Mouse (Mus musculus) liver, embryonic 14.5 days (tissue): ENCODE measurements around the gene Mettl7b. TPM values are rescaled to one million over a fixed set of nuclear protein-coding genes. Genes with fewer than 3 reads are reported as not detected.

Experiments
- ATAC-seq: fragments of 200-750 bp; cut with Nextera tagmentation; 2 replicates; pipeline ENCODE4 v1.8.0; 2017; ENCODE audit warnings: moderate number of reproducible peaks, mild to moderate bottlenecking, moderate library complexity; ENCODE audit not compliant: insufficient read depth
- DNase-seq, 3 experiments: peaks; one replicate each; pipeline ENCODE4 v3.0.0-alpha.2; 2012 to 2013; ENCODE audit warnings: low read depth in 3 of 3, low spot score in 3 of 3
- H3K27ac ChIP-seq: fragments of 300-500 bp; sonication (generic); 2 replicates; pipeline ENCODE4 v1.5.1; 2014; ENCODE audit warnings: moderate library complexity, mild to moderate bottlenecking, control low read depth, inconsistent platforms
- H3K27me3 ChIP-seq: fragments of 300-500 bp; sonication (generic); 2 replicates; pipeline ENCODE4 v1.6.1; 2014; ENCODE audit warnings: mild to moderate bottlenecking, low read length, moderate library complexity; ENCODE audit not compliant: control insufficient read depth, insufficient read depth
- H3K36me3 ChIP-seq: fragments of 300-500 bp; sonication (generic); replicated peaks from 2 replicates; pipeline ENCODE4 v1.6.1; 2014; ENCODE audit warnings: low read depth; ENCODE audit not compliant: control insufficient read depth, insufficient read depth
- H3K4me1 ChIP-seq, 2 experiments: fragments of 200-500 bp in 1 of 2; fragments of 300-500 bp in 1 of 2; sonication (generic) in 1 of 2; replicated peaks; 2 replicates each; pipeline ENCODE4 v1.6.1; 2012 to 2014; ENCODE audit warnings: antibody characterized with exemption in 1 of 2, inconsistent platforms in 1 of 2, low read length in 1 of 2; ENCODE audit not compliant: control insufficient read depth in 2 of 2, insufficient read depth in 2 of 2
- H3K4me2 ChIP-seq: fragments of 300-500 bp; sonication (generic); 2 replicates; pipeline ENCODE4 v1.6.1; 2014; ENCODE audit warnings: low read depth, mild to moderate bottlenecking, control low read depth, moderate library complexity
- H3K4me3 ChIP-seq, 2 experiments: fragments of 200-500 bp in 1 of 2; fragments of 300-500 bp in 1 of 2; sonication (generic) in 1 of 2; 2 replicates each; pipeline ENCODE4 v1.5.1; 2012 to 2014; ENCODE audit warnings: low read depth in 2 of 2, low read length in 2 of 2, mild to moderate bottlenecking in 2 of 2, control low read depth in 1 of 2, inconsistent platforms in 1 of 2, moderate library complexity in 1 of 2; ENCODE audit not compliant: insufficient read depth in 1 of 2
- H3K9ac ChIP-seq: fragments of 300-500 bp; sonication (generic); replicated peaks from 2 replicates; pipeline ENCODE4 v1.6.1; 2014; ENCODE audit warnings: mild to moderate bottlenecking, control low read depth, moderate library complexity
- H3K9me3 ChIP-seq: fragments of 300-500 bp; sonication (generic); 2 replicates; pipeline ENCODE4 v1.6.1; 2016; ENCODE audit warnings: low read length, mixed read lengths; ENCODE audit not compliant: control insufficient read depth
- CTCF ChIP-seq: IDR thresholded peaks from 2 replicates; pipeline ENCODE4 v1.5.1; 2016; ENCODE audit warnings: antibody characterized with exemption, low read depth, control low read depth
- EP300 ChIP-seq: IDR thresholded peaks from 2 replicates; pipeline ENCODE4 v1.6.1; 2016; ENCODE audit warnings: antibody characterized with exemption, low read depth
- WGBS: fragments of 180-500 bp; shearing (Covaris S2); extraction: QIAGEN DNeasy Blood & Tissue Kit; methylation state at CpG from one replicate; pipeline ENCODE4 v1.1.7; 2014; ENCODE audit not compliant: insufficient replicate concordance; 5-methylcytosine and 5-hydroxymethylcytosine counted together
- polyA plus RNA-seq, 2 experiments: library from polyadenylated mRNA; depleted of rRNA in 1 of 2; stranded (reverse) in 1 of 2; unstranded in 1 of 2; fragments of >200 nt; fragmentation: Nextera tagmentation in 1 of 2; extraction: Ambion mirVana in 1 of 2; gene quantifications; 2 replicates each; pipeline versions ENCODE4 v1.2.1 to v1.2.3; 2012 to 2014

Mettl7b gene
- polyA plus RNA-seq, 2 experiments, result not detected

- no peak overlapping the region for H3K27ac ChIP-seq
- no peak for TF ChIP-seq CTCF
- no peak for TF ChIP-seq EP300
- no peaks in the 10 kb centered on the region for H3K27me3 ChIP-seq
- no peak overlapping the region for H3K4me2 ChIP-seq
- WGBS, result 69% methylated on average over 7 of the region's 7 CpGs
- H3K4me1 ChIP-seq, result peaks cover 12 to 17% of the 10 kb centered on the region in 2 experiments
- no peaks in the 10 kb centered on the region for H3K9me3 ChIP-seq
- no peaks in the 10 kb centered on the region for H3K36me3 ChIP-seq
- no peak overlapping the region for H3K9ac ChIP-seq
- H3K4me3 ChIP-seq, result no peak overlapping the region
- ATAC-seq (no peak), DNase-seq (no peak)
Measured at GRCm38 (mm10) chr10:128919966-128920365, 40.8 kb downstream of the Mettl7b start.

- DNase-seq, result peak; percentile 16 to 36 (median 24)
- no peak for ATAC-seq
- Histone ChIP-seq H3K9me3 (no peaks in the 10 kb centered on the region), H3K4me1 (peaks cover 12 to 17% of the 10 kb centered on the region in 2 experiments), H3K4me3 (no peak overlapping the region), H3K36me3 (no peaks in the 10 kb centered on the region), H3K9ac (no peak overlapping the region), H3K27ac (no peak overlapping the region), H3K4me2 (no peak overlapping the region), H3K27me3 (no peaks in the 10 kb centered on the region)
- 48% methylated on average over 6 of the region's 6 CpGs for WGBS
- TF ChIP-seq CTCF, result no peak
- TF ChIP-seq EP300, result no peak
Measured at GRCm38 (mm10) chr10:128919203-128919631, 41.6 kb downstream of the Mettl7b start.

- ATAC-seq, result no peak
- Histone ChIP-seq H3K4me2 (peak overlapping the region; percentile 23; the same call in 1 of the 2 replicates), H3K4me1 (peaks cover 7 to 11% of the 10 kb centered on the region in 2 experiments; a peak in 2 of 4 replicates), H3K9ac (no peak overlapping the region), H3K27me3 (no peaks in the 10 kb centered on the region), H3K27ac (no peak overlapping the region), H3K4me3 (no peak overlapping the region), H3K9me3 (no peaks in the 10 kb centered on the region), H3K36me3 (no peaks in the 10 kb centered on the region)
- no peak for DNase-seq
- WGBS, result 63% methylated on average over 7 of the region's 7 CpGs
- TF ChIP-seq EP300 (no peak), CTCF (no peak)
Measured at GRCm38 (mm10) chr10:128918246-128918645, 42.5 kb downstream of the Mettl7b start.

GRCm38 (mm10) chr10:128917400-128917799 lies 43.4 kb downstream of the Mettl7b start:
- ATAC-seq, result no peak
- no peak overlapping the region for H3K27ac ChIP-seq
- no peak for TF ChIP-seq CTCF
- no peak for TF ChIP-seq EP300
- DNase-seq, result no peak
- H3K27me3 ChIP-seq, result no peaks in the 10 kb centered on the region
- H3K9me3 ChIP-seq, result no peaks in the 10 kb centered on the region
- H3K4me3 ChIP-seq, result no peak overlapping the region
- H3K4me1 ChIP-seq, result peaks cover 3 to 7% of the 10 kb centered on the region in 2 experiments; a peak in 2 of 4 replicates
- H3K9ac ChIP-seq, result no peak overlapping the region
- no peak overlapping the region for H3K4me2 ChIP-seq
- 71% methylated on average over 6 of the region's 6 CpGs for WGBS
- H3K36me3 ChIP-seq, result no peaks in the 10 kb centered on the region

GRCm38 (mm10) chr10:128916665-128917064 lies 44.1 kb downstream of the Mettl7b start:
- no peaks in the 10 kb centered on the region for H3K27me3 ChIP-seq
- no peak overlapping the region for H3K4me2 ChIP-seq
- no peaks in the 10 kb centered on the region for H3K9me3 ChIP-seq
- no peak for ATAC-seq
- TF ChIP-seq CTCF, result no peak
- TF ChIP-seq EP300, result no peak
- H3K36me3 ChIP-seq, result no peaks in the 10 kb centered on the region
- H3K27ac ChIP-seq, result no peak overlapping the region
- WGBS, result 76% methylated on average over 3 of the region's 3 CpGs
- H3K4me1 ChIP-seq, result no peaks in the 10 kb centered on the region
- H3K4me3 ChIP-seq, result no peak overlapping the region
- no peak overlapping the region for H3K9ac ChIP-seq
- DNase-seq, result no peak
